Mouse (Mus musculus): Measurements from ENCODE around the gene Luc7l3.
"Not testable (repeated sequence)": the region's sequence is repeated elsewhere in the genome, so short reads cannot be mapped to it uniquely, and the experiment has no call there.

The Luc7l3 gene

DNA sequence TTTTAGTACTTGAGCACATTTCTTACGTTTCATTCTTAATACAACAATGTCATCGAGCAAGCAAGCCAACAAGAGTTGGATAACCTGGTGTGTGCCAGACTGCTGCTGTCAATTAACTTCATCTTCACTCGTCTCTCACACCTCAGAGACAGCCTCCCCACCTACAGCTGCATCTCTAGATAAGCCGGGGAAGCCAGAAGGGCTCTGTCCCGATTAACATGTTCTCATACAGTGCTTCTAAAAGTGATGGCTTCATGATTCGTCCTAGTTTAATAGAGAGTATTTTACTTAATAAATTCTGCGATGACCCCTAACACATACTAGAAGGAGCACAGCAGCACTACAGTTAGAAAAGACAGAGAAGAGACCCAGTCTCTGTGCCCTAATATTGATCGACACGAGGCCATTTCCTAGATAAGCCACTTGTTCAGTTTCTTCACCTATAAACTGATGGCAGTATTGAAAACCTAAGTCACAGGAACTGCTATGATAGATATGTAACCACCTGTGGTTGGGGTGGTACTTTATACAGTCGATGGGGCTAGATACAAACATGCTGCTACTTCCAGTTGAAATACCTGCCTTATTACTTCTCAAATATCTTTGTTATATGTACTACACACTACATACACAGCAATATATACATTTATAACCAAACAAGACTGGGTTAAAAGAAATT is 31.6 kb downstream of the Luc7l3 start:
- DNase-seq = no peak

DNA sequence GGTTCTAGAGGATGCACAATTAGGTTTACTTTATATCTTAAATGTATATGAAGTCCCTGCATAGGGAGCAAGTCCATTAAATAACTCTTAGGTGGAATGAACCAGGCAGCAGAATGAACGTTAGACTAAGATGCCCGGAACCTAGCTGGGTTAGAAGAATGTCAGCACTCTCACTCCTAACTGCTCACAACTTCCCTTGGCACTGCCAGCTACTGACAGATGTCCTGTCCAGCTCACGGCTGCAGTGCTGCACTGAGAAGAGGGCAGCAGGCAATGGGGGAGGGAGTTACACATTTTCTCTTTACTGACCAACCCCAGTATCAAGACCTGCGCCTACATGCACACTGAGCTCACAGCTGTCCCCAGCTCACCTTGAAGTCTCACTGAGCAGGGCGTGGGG is 34.7 kb downstream of the Luc7l3 start:
- no peak for DNase-seq

DNA sequence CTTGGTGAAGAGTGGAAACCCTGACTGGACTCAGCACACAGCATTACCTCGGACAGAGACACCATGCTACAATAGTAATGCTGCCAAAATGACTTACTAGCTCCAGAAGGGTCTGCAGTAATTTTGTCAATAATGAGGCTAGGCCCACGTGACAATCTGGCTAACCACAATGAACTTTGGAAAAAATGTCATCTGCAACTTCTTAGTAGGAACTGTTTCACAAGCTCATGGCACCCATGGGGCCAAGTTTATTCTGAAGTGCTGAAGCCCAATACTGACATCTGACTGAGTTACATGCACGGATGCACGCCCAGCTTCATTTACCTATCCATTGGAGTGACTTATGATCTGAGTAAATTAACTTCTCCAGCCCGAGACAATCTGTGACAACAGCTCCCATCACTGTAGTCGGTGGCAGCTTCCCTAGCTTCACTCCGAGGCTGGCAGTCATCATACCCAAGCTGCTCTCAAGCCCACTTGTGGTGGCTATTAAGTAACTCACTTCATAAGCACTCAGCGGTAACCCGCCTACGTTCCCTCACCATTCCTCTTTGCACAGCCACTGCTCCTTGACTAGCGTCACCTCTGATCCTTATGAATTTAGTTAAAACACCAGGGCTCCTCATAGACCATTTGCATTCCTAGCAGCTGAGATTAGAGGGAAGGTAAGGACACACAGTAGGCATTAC is 35.8 kb downstream of the Luc7l3 start:
- no peak for DNase-seq

DNA sequence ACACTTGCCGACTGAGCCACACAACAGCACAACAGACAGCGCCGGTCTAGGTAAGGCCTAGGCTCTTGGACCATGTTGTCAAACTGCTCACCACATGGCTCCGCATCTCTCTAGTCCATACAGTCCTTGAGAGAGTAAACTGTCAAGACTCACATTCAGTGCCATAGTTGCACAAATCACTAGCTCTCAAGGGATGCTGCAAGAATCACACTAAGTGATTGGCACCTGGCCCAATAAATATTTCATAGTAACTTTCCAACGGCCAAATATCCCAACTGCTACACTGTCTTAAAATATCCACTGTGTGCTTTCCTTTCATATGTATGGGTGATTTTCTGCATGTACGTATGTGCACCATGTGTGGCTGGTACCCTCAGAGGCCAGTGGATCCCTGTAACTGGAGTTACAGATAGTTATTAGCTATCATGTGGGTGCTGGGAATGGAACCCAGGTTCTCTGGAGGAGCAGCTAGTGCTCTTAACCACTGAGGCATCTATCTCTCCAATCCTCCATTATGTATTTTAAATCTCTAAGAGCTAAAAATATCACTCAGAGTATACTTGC is 38.2 kb downstream of the Luc7l3 start:
- no peak for DNase-seq

DNA sequence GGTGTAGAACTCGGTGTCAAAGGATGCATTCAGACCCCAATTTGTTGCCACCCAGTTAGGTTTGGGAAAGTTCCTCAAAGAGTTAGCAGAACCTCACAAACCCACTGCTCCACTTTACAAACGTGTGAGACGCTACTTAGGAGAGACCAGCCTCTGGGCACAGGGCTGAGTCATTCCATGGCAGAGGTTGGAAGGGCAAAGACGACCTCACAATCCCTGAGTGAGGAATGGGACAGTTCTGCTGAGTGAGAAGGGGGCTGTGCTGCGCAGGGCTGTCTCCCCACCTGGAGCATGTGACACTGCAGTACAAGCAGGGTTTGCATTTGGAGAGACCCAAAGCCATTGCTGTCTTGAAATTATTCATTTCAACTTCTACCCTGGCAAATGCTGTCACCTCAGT is 39.5 kb downstream of the Luc7l3 start:
- DNase-seq = no peak

DNA sequence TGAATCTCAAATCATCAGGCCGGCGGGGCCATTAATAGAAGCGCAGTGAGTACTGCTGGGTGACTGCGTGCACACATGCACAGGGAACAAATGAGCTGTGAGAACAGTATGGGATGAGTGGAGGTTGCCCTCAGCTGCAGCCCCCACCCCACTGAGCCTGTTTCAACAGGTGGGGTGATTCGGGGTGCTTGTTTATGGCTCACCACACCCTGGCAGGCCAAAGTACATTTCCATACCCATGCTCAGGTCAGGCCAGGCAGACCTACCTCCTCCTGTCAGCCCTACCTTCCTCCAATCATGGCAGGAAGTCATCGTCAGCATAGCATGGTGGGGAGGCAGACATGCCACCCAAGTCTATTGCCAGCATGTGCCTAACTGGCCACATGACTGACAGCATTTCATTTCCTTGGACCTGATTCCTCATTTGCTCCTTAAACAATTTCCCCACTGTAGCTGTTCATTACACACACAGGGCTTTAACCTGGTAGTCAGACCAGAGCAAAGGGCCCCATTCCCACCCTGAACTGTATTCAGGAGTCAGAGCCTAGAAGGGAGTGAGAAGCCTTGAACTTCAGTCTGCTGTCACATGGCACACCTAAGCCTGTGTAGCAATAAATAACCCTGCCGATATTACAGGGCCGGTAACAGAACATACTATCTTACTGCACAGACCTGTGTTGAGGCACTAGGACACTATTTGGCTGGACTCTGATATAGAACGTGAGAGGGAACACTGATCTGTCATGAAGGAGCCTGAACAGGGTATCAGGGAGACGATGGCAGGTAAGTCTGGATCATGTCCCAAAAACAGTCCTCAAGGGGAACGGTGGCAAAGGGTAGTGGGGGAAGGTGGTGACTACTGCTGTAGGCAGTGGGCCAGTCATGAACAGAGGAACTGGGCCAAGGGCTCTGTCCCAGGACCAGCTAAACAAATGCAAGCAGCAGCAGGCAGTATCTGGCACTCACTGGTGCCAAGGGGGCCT is 40.3 kb downstream of the Luc7l3 start, which contains the start of gene Gm21885:
Gene Gm21885, plus strand, starts transcription at position 675 of the 983 bp plus-strand sequence.
- no peak for DNase-seq

DNA sequence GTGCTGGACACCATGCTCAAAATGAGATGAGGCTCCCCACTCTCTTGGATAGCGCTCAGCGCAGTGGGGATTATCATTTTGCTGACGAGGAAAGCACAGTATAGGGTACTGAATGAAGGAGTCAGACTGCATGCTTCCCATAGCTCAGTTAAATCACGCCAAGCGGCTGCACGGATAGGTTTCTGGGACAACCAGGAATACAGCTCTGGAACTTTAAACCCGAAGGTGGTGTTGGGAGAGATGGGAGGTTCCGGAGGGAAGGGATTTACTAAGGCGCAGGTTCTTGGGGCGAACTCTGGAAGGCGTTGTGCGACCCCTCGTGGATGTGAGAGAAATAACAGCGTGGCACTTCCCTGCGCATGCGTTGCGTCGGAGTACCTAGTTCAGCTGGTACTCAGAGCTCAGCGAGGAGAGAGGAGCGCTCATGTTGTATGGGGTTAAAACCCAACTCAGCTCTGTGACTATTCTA is 44.9 kb downstream of the Luc7l3 start:
- peak; percentile 84 for DNase-seq

DNA sequence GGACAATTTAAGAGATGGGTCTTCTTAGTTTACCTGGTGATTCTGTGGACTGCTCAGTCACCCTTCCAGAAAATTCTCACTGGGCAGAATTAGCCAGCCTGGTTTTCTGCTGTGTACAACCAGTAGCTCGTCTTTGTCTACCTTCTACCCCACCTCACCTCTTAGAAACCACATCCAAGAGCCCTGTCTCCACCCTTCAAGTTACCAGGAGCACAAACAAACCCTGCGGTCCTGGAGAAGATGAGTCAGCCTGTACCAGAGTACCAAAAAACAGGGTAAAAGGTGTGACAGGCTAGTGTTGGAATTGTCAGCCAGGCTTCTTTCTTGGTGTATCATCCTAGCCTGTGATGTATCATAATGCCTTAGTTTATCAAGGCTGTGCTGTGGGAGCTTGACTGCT is 46.1 kb downstream of the Luc7l3 start:
- no peak for DNase-seq

DNA sequence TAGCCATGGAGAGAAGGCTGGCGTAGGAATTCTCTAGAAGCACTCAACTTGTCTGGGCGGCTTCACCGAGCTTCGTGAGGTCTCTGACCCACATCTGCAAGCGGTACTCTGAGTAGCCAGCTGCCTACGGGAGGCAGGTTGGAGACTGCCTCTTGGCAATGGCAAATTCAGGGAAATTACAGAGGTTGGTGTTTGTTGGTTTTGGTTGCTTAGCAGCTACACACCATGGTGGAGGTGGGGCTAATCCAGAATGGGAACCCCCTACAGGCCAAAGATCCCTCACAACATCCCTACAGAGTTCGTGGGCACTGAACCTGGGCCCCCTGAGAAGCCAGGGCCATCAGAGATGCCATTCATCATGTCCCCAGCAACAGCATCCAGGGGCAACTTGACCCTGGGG is 46.6 kb downstream of the Luc7l3 start:
- no peak for DNase-seq

DNA sequence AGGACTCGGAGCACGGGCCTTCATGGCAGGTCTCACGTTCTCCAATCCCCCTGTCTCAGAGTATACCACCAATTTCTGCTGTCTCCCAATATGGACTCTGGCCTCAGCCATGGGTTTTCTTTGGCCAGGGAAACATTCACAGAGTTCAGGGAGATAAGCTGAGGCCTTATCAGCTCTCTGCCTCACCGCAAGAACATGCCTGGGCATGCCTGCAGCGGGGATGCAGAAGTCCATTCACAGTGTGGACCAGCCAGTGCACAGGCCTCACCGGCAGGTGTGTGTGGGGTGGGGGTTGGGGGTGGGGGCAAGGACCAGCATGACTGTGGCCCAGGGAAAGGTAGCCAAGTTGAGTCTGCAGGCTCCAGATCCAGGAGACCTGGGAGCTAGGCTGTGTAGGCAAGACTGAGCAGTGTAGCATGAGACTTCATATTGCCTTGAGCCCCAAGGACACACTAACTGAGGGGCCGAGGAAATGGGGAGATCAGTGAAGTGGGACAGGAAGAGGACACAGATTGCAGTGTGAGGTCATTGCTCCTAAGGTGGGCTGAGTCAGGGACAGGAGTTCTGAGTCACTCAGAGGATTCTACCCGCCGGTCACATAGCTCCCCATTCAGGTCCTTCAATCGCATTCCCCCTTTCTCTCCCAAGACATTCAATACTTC is 47.5 kb downstream of the Luc7l3 start:
- no peak for DNase-seq

DNA sequence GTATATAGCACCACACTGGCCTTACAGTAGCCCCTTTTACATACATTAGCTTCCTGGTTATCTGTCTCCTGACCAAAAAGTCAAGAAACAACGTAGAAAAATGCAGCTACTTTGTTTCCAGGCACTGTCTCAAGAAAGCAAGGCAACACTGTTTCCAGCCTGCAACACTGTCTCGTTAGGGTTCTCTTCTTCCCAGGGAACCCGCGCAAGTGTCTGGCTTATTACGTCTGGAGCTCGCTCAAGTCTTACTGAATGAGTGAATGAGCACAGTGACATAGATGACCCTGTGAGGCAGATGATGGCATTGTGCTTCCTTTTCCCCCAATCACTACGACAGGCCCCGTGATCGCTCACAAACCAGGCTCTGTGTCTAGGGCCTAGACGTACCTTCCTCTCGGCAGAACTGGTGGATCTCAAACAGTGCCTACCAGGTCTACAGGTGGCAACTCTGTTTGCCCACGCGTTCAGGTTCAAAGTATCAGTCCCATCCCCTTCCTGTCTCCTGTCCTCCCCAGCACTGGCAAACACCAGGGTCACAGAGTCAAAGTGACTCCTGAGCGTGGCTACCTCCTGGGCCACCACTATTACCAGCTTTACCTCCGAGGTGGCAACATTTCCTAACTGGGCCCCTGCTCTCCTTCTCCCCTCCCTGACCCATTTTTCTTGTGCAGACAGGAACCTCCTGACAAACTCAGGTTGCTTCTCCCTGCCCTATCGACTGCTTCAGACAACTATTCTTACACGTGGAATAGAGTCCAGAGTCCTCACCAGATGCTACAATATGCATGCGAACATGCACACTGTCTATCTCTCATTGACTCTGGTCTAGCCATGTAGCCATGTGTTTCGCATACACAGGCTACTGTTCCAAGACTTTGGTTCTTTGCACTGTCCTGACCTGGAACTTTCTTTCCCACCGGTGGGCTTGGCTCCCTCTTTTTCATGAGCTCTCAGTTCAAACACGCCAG is 48.5 kb downstream of the Luc7l3 start:
- no peak for DNase-seq

DNA sequence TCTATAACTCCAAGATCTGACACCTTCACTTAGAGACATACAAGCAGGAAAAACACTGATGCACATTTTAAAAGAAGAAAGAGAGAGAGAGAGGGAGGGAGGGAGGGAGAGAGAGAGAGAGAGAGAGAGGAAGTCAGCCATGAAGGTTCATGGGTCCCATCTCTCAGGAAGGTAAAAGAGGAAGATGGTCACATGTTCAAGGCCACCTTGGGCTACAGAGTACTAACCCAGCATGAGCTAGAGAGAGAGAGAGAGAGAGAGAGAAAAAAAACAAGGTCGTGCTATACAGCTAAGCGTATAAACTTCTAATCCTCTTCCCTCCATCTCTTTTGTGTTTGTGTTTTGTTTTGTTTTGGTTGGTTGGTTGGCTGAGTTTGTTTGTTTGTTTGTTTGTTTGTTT is 50.8 kb downstream of the Luc7l3 start:
- DNase-seq = no peak

DNA sequence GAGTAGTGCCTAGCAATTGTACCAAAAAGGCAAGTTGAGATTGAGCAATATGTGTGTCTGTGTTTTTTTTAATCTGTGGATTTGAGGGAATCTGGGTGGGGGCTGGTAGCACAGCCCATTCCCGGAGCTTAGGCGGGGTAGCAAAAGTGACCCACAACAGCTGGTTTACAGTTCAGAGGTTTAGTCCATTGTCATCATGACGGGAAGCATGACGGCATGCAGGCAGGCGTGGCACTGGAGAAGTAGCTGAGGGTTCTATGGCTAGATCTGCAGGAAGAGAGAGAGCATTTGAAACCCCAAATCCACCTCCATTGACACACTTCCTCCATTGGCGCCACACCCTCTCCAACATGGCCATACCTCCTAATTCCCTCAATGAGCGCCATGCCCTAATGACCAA is 51.9 kb downstream of the Luc7l3 start:
- DNase-seq = no peak

DNA sequence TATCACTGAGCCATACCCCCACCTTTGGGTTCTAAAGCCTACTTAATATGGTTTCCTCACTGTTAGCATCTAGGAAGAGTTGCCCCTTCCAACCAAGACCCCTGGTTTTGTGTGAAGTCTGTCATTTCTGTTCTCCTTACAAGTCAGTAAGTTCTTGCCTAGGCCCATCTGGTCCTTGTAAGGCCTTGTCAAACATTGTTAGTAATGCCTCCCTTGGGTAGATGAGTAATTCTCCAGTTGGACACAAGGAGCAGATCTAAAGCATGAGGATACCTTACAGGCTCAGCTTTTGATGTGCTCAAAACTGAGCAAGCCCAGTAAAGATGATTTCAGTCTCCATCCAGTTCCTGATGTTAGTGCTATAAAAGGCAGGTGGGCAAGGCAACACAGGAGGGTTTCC is 53.0 kb downstream of the Luc7l3 start:
- DNase-seq = no peak

DNA sequence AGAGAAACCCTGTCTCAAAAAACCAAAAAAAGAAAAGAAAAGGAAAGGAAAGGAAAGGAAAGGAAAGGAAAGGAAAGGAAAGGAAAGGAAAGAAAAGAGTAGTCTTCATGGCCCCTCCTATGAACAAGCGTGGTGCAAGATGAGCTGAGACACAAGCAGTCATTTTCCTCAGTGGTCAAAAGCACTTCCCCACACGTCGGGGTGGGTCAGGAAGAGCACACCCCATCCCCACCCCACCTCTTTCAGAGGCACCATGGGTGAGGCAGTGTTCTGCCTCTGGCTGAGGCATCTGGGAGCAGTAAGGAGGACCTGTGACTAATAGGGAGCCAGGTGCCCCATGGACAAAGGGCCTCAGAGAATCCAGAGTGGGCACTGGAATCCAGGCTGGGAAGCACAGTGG is 55.6 kb downstream of the Luc7l3 start:
- not testable (repeated sequence) for DNase-seq

DNA sequence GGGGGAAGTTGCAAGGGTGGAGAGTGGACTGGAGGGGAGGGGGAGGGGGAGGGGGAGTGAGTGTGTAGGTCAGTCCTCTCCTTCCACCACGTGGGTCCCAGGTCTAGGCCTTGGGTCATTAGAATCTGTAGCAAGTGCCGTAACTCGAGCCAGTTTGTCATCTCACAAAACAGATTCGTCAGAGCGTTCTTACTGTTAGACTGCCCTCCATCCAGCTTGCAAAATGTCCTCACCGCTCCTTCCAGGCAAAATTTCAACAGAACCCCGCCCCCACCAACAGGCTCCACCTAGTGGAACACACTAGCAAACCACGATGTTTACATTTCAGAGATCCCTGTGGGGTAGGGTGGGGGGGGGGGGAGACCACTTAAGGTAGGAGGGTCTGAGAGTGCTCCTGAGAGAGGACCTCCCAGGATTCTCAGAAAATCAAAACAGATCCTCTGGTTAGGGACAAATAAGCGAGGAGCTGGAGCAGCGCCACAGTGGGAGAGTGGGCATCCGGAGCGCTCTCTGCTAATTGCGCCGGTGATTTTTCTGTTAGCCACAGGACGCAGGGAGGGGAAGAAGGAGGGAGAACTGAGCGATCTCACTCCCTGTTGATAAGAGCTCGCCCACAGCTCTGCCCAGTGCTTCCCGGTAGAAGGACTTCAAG is 56.5 kb downstream of the Luc7l3 start:
- DNase-seq = peak; percentile 61

DNA sequence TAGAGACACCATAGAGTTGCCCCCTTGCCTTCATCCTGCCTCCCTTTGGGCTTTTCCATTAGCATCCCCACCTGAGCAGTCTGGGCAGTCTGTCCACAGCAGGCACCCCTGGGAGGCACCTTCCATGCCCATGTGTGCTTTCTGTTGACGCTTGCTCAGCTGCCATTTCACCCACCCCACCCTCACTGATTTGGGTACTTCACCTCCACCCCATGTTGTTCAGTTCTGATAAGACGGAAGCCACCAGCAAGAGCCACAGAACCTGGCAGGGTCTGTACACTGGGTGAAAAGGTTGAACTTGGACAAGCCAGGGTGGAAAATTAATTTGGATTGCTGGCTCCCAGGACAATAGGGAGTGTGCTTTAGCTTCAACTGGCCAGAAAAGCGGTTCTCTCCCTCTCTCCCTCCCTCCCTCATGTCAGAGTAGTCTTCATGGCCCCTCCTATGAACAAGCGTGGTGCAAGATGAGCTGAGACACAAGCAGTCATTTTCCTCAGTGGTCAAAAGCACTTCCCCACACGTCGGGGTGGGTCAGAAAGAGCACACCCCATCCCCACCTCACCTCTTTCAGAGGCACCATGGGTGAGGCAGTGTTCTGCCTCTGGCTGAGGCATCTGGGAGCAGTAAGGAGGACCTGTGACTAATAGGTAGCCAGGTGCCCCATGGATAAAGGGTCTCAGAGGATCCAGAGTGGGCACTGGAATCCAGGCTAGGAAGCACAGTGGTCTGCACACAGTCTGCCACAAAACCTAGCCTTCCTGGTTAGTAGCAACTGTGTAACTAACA is 60.0 kb downstream of the Luc7l3 start:
- no peak for DNase-seq

DNA sequence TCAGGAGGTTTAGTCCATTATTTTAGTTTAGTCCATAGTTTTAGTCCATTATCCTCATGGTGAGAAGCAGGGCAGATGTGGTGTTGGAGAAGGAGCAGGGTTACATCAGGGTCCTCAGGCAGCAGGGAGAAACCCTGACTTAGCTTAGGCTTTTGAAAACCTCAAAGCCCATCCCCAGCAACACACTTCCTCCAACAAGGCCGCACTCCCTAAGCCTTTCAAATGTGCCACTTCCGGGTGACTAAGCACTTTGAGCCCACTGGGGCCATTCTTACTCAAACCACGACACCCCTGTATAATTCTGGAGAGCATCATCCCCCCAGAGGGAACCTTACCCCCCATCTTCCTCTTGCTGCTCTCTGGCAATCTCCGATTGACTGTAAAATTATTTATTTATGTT is 62.0 kb downstream of the Luc7l3 start:
- no peak for DNase-seq

DNA sequence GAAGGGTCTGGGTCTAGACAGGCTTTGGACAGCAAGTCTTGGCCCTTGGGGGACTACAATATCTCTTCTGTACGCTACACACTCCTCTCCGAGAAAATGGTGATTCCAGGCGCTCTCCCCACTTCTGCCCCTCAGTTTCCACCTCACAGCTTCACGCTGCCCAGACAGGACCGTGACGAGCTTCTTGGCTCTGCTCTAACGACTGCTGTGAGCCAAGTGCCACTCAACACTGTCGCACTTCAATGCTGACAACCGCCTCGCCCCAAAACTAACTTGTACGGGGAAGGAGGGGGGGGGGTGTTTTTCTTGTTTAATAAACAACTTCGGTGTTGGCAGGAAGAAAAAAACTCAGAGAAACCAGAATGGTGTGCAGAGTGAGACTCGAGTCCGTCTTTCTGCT is 63.8 kb downstream of the Luc7l3 start:
- no peak for DNase-seq

DNA sequence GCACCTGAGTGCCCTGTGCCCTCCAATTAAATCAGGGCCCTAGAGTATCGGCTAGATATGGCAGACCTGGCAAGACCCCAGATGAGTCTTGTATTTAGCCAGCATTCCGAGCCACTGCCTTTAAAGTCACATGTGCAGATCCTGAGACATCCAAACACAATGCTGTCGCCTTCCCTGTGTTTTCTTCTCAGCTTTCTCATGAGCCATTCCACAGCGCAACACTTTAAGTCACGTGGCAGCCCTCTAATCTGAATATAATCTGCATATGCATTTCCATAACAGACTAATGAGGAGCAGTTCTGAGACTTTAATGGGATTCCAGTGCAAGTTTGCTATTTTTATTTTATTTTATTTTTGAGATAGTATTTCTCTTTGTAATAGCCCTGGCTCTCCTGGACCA is 66.1 kb downstream of the Luc7l3 start:
- DNase-seq = no peak

All from right cerebral cortex, postnatal 14 days (tissue).